Mouse (Mus musculus): ENCODE measurements around the gene Fam163b. TPM values are rescaled to one million over a fixed set of nuclear protein-coding genes. Genes with fewer than 3 reads are reported as not detected.

Fam163b gene
- polyA plus RNA-seq, 1 experiment from 2014 or later = 0.07 TPM

DNA sequence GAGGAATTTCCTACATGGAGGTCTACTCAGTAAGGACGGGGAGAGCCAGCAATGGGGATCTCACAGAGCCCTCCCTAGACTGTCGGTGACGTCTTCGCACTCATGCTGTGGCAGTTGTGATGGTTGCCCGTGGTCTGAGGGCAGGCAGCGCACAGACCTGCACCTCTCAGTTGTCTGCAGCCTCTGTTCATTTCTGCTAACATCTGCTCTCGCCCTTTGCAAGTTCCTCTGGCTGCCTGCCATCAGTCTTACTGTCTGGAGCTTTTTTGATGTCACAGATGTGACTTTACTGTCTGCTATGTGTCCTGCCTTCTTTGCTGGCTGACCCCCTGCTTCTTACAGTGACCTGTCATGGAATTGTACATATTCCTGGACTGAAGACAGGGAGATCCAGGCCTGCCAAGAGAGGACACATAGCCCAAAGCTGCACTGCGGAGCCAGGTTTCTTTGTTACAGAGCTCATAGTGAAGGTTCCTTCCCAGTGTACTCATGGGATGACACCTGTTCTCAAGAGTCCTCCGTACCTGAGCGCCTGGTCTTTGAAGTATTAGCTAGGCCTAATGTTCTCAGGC is 33.5 kb upstream of the Fam163b start:
- H3K4me3 ChIP-seq (ENCODE audit: low read depth, low read length) = no peak overlapping the region
- DNase-seq (ENCODE audit: low spot score) = no peak
- WGBS = 67% methylated on average over 10 of the region's 10 CpGs

GRCm38 (mm10) chr2:27174242-27174641 is 32.0 kb upstream of the Fam163b start:
- ATAC-seq (ENCODE audit: low FRiP score, low TSS enrichment) (no peak), DNase-seq (ENCODE audit: low spot score) (no peak)
- H3K27ac ChIP-seq (replicated peaks) = no peak overlapping the region
- TF ChIP-seq EP300 (optimal IDR thresholded peaks at IDR 0.05) (no peak), CTCF (IDR thresholded peaks at IDR 0.05; ENCODE audit: low read depth) (no peak)
- no peaks in the 10 kb centered on the region for H3K36me3 ChIP-seq (ENCODE audit: control insufficient read depth, insufficient read depth, low read length)
- no peaks in the 10 kb centered on the region for H3K27me3 ChIP-seq (ENCODE audit: control insufficient read depth, insufficient read depth, low read length)
- H3K4me3 ChIP-seq (ENCODE audit: low read depth, low read length) = no peak overlapping the region
- H3K4me1 ChIP-seq (replicated peaks; ENCODE audit: control insufficient read depth, insufficient read depth) = no peaks in the 10 kb centered on the region
- no peak overlapping the region for H3K9ac ChIP-seq (ENCODE audit: low read length)
- H3K9me3 ChIP-seq (ENCODE audit: control insufficient read depth, low read length) = no peaks in the 10 kb centered on the region
- WGBS = 76% methylated on average over 2 of the region's 2 CpGs
- no peak overlapping the region for H3K4me2 ChIP-seq (replicated peaks; ENCODE audit: low read depth)

More for the DNA sequence above, 33.5 kb upstream of the Fam163b start:
- no peak for ATAC-seq (ENCODE audit: low FRiP score, low TSS enrichment)
- Histone ChIP-seq H3K27ac (replicated peaks) (no peak overlapping the region), H3K9ac (ENCODE audit: low read length) (no peak overlapping the region), H3K9me3 (ENCODE audit: control insufficient read depth, low read length) (no peaks in the 10 kb centered on the region), H3K27me3 (ENCODE audit: control insufficient read depth, insufficient read depth, low read length) (no peaks in the 10 kb centered on the region), H3K36me3 (ENCODE audit: control insufficient read depth, insufficient read depth, low read length) (no peaks in the 10 kb centered on the region), H3K4me1 (replicated peaks; ENCODE audit: control insufficient read depth, insufficient read depth) (no peaks in the 10 kb centered on the region), H3K4me2 (replicated peaks; ENCODE audit: low read depth) (no peak overlapping the region)
- TF ChIP-seq EP300 (optimal IDR thresholded peaks at IDR 0.05) = no peak
- TF ChIP-seq CTCF (IDR thresholded peaks at IDR 0.05; ENCODE audit: low read depth) = no peak

- Histone ChIP-seq H3K9me3 (ENCODE audit: control insufficient read depth, low read length) (no peaks in the 10 kb centered on the region), H3K27ac (replicated peaks) (no peak overlapping the region), H3K4me1 (replicated peaks; ENCODE audit: control insufficient read depth, insufficient read depth) (no peaks in the 10 kb centered on the region), H3K36me3 (ENCODE audit: control insufficient read depth, insufficient read depth, low read length) (no peaks in the 10 kb centered on the region), H3K4me3 (ENCODE audit: low read depth, low read length) (no peak overlapping the region), H3K9ac (ENCODE audit: low read length) (no peak overlapping the region), H3K27me3 (ENCODE audit: control insufficient read depth, insufficient read depth, low read length) (no peaks in the 10 kb centered on the region), H3K4me2 (replicated peaks; ENCODE audit: low read depth) (no peak overlapping the region)
- TF ChIP-seq EP300 (optimal IDR thresholded peaks at IDR 0.05) (no peak), CTCF (IDR thresholded peaks at IDR 0.05; ENCODE audit: low read depth) (no peak; the same call in 1 of the 2 replicates)
- ATAC-seq (ENCODE audit: low FRiP score, low TSS enrichment) (no peak), DNase-seq (ENCODE audit: low spot score) (no peak)
- 7% methylated on average over 2 of the region's 2 CpGs for WGBS
Measured at GRCm38 (mm10) chr2:27166999-27167398, 24.7 kb upstream of the Fam163b start.

DNA sequence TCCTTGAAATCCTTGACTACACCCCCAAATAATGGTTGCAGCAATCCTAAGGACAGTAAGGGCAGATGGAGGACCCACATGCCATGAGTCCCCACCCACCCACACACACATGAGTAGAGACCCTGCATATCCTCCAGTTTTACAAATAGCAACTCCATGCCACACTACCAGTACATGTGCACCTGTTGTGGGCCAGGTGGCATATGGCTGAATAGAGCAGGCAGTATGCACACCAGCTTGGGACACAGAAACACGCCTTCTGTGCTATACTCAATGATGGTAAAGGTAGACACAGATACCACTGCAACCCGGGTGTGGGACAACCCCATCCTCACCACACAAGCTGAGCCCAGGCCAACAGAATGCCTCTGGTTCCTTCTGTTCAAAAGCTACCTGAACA is 23.8 kb upstream of the Fam163b start:
- no peaks in the 10 kb centered on the region for H3K4me1 ChIP-seq (replicated peaks; ENCODE audit: control insufficient read depth, insufficient read depth)
- no peak overlapping the region for H3K4me3 ChIP-seq (ENCODE audit: low read depth, low read length)
- H3K9me3 ChIP-seq (ENCODE audit: control insufficient read depth, low read length) = no peaks in the 10 kb centered on the region
- 75% methylated on average over 2 of the region's 2 CpGs for WGBS
- no peak overlapping the region for H3K9ac ChIP-seq (ENCODE audit: low read length)
- H3K36me3 ChIP-seq (ENCODE audit: control insufficient read depth, insufficient read depth, low read length) = no peaks in the 10 kb centered on the region
- no peak overlapping the region for H3K27ac ChIP-seq (replicated peaks)
- DNase-seq (ENCODE audit: low spot score) (no peak), ATAC-seq (ENCODE audit: low FRiP score, low TSS enrichment) (no peak)
- TF ChIP-seq CTCF (IDR thresholded peaks at IDR 0.05; ENCODE audit: low read depth) (no peak), EP300 (optimal IDR thresholded peaks at IDR 0.05) (no peak)
- no peak overlapping the region for H3K4me2 ChIP-seq (replicated peaks; ENCODE audit: low read depth)
- no peaks in the 10 kb centered on the region for H3K27me3 ChIP-seq (ENCODE audit: control insufficient read depth, insufficient read depth, low read length)

DNA sequence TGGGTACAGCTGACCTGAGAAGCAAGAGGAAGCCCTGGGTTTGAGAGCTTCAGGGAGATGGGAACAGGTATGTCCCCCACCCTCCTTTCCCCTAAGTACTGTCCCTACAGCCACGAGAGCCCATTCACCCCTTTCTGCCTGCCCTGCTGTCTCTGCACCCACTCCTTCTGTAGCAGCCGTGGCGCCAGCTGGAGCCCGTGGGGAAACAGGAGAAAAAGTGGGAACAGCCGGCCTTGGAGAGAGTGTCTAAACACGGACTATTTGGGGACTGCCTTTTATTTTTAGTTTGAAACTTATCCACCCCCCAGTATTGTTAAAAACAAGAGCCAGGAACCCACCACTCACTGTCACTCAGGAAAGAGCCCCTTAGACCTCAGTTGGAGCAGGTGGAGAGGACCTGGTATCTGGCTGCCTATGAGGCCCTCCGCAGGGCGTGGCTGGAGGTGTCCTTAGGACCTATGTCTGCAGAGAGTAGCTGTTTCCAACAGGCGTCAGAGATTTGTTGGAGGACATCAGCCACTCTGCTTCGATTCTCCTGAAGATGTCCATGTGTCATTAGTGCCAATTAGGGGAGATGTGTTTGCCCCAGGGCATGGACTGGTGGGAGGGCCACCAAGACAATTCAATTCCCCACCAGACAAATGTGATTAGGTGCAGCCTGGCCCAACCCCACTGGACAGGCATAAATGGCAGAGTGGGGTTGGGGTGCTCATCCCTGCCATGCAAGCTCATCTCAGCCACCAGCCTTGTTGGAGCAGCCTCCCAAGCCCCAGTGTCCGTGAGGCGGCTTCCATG is 22.7 kb upstream of the Fam163b start, which contains the start of gene Dbh:
Dbh (plus strand) TSS at position 438 of the 795 bp plus-strand sequence.
- H3K9me3 ChIP-seq (ENCODE audit: control insufficient read depth, low read length) = no peaks in the 10 kb centered on the region
- no peaks in the 10 kb centered on the region for H3K27me3 ChIP-seq (ENCODE audit: control insufficient read depth, insufficient read depth, low read length)
- H3K9ac ChIP-seq (ENCODE audit: low read length) = no peak within 1 kb of the TSS
- 78% methylated on average over 12 of the region's 12 CpGs for WGBS
- no peak within 1 kb of the TSS for H3K4me2 ChIP-seq (replicated peaks; ENCODE audit: low read depth)
- no peak for TF ChIP-seq EP300 (optimal IDR thresholded peaks at IDR 0.05)
- TF ChIP-seq CTCF (IDR thresholded peaks at IDR 0.05; ENCODE audit: low read depth) = no peak
- ATAC-seq (ENCODE audit: low FRiP score, low TSS enrichment) (no peak), DNase-seq (ENCODE audit: low spot score) (no peak)
- H3K4me1 ChIP-seq (replicated peaks; ENCODE audit: control insufficient read depth, insufficient read depth) = no peaks in the 10 kb centered on the region
- H3K4me3 ChIP-seq (ENCODE audit: low read depth, low read length) = no peak within 1 kb of the TSS
- H3K36me3 ChIP-seq (ENCODE audit: control insufficient read depth, insufficient read depth, low read length) = no peaks in the 10 kb centered on the region
- H3K27ac ChIP-seq (replicated peaks) = no peak within 1 kb of the TSS

DNA sequence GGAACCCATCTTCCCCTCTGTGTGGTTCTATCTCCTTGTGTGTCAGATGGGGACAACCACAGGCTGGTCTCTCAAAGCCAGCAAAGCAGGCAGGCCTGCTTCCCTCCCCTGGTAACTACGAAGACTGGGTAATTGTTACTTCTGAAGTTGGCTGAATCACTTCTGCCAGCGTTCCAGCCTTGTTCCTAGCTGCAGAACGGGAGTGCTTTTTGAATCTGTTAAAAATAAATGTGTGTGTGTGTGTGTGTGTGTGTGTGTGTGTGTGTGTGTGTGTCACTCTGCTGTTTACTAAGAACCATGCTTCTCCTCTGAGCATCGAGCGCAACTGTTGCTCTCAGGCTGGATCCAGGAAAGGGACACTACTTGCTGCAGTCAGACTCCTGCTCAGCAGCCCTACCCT is 21.6 kb upstream of the Fam163b start:
- ATAC-seq (ENCODE audit: low FRiP score, low TSS enrichment) (no peak), DNase-seq (ENCODE audit: low spot score) (no peak)
- H3K4me2 ChIP-seq (replicated peaks; ENCODE audit: low read depth) = no peak overlapping the region
- TF ChIP-seq CTCF (IDR thresholded peaks at IDR 0.05; ENCODE audit: low read depth) (no peak), EP300 (optimal IDR thresholded peaks at IDR 0.05) (no peak)
- H3K9me3 ChIP-seq (ENCODE audit: control insufficient read depth, low read length) = no peaks in the 10 kb centered on the region
- H3K9ac ChIP-seq (ENCODE audit: low read length) = no peak overlapping the region
- H3K4me1 ChIP-seq (replicated peaks; ENCODE audit: control insufficient read depth, insufficient read depth) = no peaks in the 10 kb centered on the region
- H3K36me3 ChIP-seq (ENCODE audit: control insufficient read depth, insufficient read depth, low read length) = no peaks in the 10 kb centered on the region
- WGBS = 44% methylated on average over 5 of the region's 5 CpGs
- H3K4me3 ChIP-seq (ENCODE audit: low read depth, low read length) = no peak overlapping the region
- no peaks in the 10 kb centered on the region for H3K27me3 ChIP-seq (ENCODE audit: control insufficient read depth, insufficient read depth, low read length)
- no peak overlapping the region for H3K27ac ChIP-seq (replicated peaks)
